Mouse (Mus musculus): ENCODE measurements around the gene Foxo3.

The Foxo3 gene

GRCm38 (mm10) chr10:42274712-42275400 lies 1.7 kb downstream of the Foxo3 start:
- DNase-seq, result peak; percentile 22

GRCm38 (mm10) chr10:42273760-42274691 lies 2.5 kb downstream of the Foxo3 start:
- DNase-seq, result no peak

- no peak for DNase-seq
These were observed 3.2 kb downstream of the Foxo3 start for GRCm38 (mm10) chr10:42273403-42273759.

- DNase-seq, result no peak
These were observed 4.9 kb downstream of the Foxo3 start for GRCm38 (mm10) chr10:42271454-42272230.

GRCm38 (mm10) chr10:42270277-42271083 lies 6.1 kb downstream of the Foxo3 start:
- no peak for DNase-seq

GRCm38 (mm10) chr10:42269281-42270025 lies 7.1 kb downstream of the Foxo3 start:
- DNase-seq, result no peak

- no peak for DNase-seq
These were observed 8.6 kb downstream of the Foxo3 start for GRCm38 (mm10) chr10:42267811-42268545.

GRCm38 (mm10) chr10:42265021-42265689 lies 11.4 kb downstream of the Foxo3 start:
- no peak for DNase-seq

GRCm38 (mm10) chr10:42264195-42264594 lies 12.4 kb downstream of the Foxo3 start:
- no peak for DNase-seq

- DNase-seq, result no peak
These were observed 12.9 kb downstream of the Foxo3 start for GRCm38 (mm10) chr10:42263701-42264100.

- DNase-seq, result no peak
These were observed 14.5 kb downstream of the Foxo3 start for GRCm38 (mm10) chr10:42262061-42262460.

- no peak for DNase-seq
These were observed 15.5 kb downstream of the Foxo3 start for GRCm38 (mm10) chr10:42261103-42261502.

- no peak for DNase-seq
These were observed 16.0 kb downstream of the Foxo3 start for GRCm38 (mm10) chr10:42260523-42260922.

GRCm38 (mm10) chr10:42259602-42260001 lies 17.0 kb downstream of the Foxo3 start:
- DNase-seq, result no peak

- no peak for DNase-seq
These were observed 18.6 kb downstream of the Foxo3 start for GRCm38 (mm10) chr10:42257985-42258384.

GRCm38 (mm10) chr10:42254788-42255187 lies 21.8 kb downstream of the Foxo3 start:
- no peak for DNase-seq

- DNase-seq, result no peak
These were observed 24.7 kb downstream of the Foxo3 start for GRCm38 (mm10) chr10:42251749-42252323.

GRCm38 (mm10) chr10:42251203-42251602 lies 25.4 kb downstream of the Foxo3 start:
- no peak for DNase-seq

GRCm38 (mm10) chr10:42249965-42250364 lies 26.6 kb downstream of the Foxo3 start:
- DNase-seq, result no peak

- no peak for DNase-seq
These were observed 27.9 kb downstream of the Foxo3 start for GRCm38 (mm10) chr10:42248644-42249043.
